25 mouse cellular contexts compared by ENCODE assay signal in genomic region chr15:17431823-17432222, GRCm38 (mm10).
DNase-seq lines count a peak whose midpoint lies in the region; ATAC-seq and TF ChIP-seq lines count a peak whose summit lies in the region.
"Had no signal": no experiment of that assay in that cellular context is flagged by ENCODE, and none has a peak within 500 bp of the region (broad histone marks: within the 10 kb centered on the region; RNA-seq: fewer than 3 reads in every experiment).

No protein-coding gene starts in this region.

- H3K4me1 ChIP-seq in hindbrain, embryonic 11.5 days (replicated peaks; ENCODE audit: control insufficient read depth, insufficient read depth, low read length) = no peaks in the 10 kb centered on the region
- H3K4me1 ChIP-seq in hindbrain, embryonic 16.5 days (ENCODE audit: control insufficient read depth, insufficient read depth, low read depth, low read length) = no peaks in the 10 kb centered on the region
- H3K4me1 ChIP-seq in midbrain, embryonic 12.5 days = no peaks in the 10 kb centered on the region
- no peaks in the 10 kb centered on the region for H3K4me1 ChIP-seq in midbrain, embryonic 15.5 days
- H3K4me1 ChIP-seq: embryonic facial prominence, embryonic 12.5 days; embryonic facial prominence, embryonic 15.5 days; heart, embryonic 12.5 days; heart, embryonic 15.5 days; hindbrain, embryonic 10.5 days; hindbrain, embryonic 15.5 days had no signal

- 0 out of 2 replicates have a peak, but pooled peaks have one; percentile 31 for ATAC-seq in hindbrain, embryonic 11.5 days (ENCODE audit: low FRiP score)
- no peak for ATAC-seq in hindbrain, embryonic 16.5 days
- peak; percentile 60; the same call in 1 of the 2 replicates for ATAC-seq in midbrain, embryonic 12.5 days (ENCODE audit: low FRiP score, low read depth)
- ATAC-seq in midbrain, embryonic 15.5 days (replicated peaks) = peak; percentile 54; the same call in 1 of the 2 replicates
- ATAC-seq in inflammation-experienced regulatory T-cells, adult 6 months = no peak
- ATAC-seq: CD4-positive, CD25-positive, alpha-beta regulatory T cell, adult 4 months; intestine, postnatal 0 days had no signal

- no peaks in the 10 kb centered on the region for H3K9me3 ChIP-seq in hindbrain, embryonic 11.5 days (ENCODE audit: control insufficient read depth, low read length)
- H3K9me3 ChIP-seq in hindbrain, embryonic 16.5 days (ENCODE audit: control insufficient read depth, low read length) = no peaks in the 10 kb centered on the region
- no peaks in the 10 kb centered on the region for H3K9me3 ChIP-seq in midbrain, embryonic 12.5 days
- H3K9me3 ChIP-seq in midbrain, embryonic 15.5 days = no peaks in the 10 kb centered on the region
- H3K9me3 ChIP-seq: embryonic facial prominence, embryonic 12.5 days; embryonic facial prominence, embryonic 15.5 days; heart, embryonic 12.5 days; heart, embryonic 15.5 days; hindbrain, embryonic 10.5 days; hindbrain, embryonic 15.5 days had no signal

- intact Hi-C loops in gastrocnemius, postnatal 14 days (cut with DNase I; ENCODE audit: low total_unique reads) = no loop called here

- no peaks in the 10 kb centered on the region for H3K27me3 ChIP-seq in hindbrain, embryonic 11.5 days (ENCODE audit: control insufficient read depth, insufficient read depth, low read length)
- no peaks in the 10 kb centered on the region for H3K27me3 ChIP-seq in hindbrain, embryonic 16.5 days (replicated peaks; ENCODE audit: control insufficient read depth, insufficient read depth, low read length)
- no peaks in the 10 kb centered on the region for H3K27me3 ChIP-seq in midbrain, embryonic 12.5 days
- no peaks in the 10 kb centered on the region for H3K27me3 ChIP-seq in midbrain, embryonic 15.5 days (replicated peaks)
- H3K27me3 ChIP-seq: embryonic facial prominence, embryonic 12.5 days; embryonic facial prominence, embryonic 15.5 days; heart, embryonic 12.5 days; heart, embryonic 15.5 days; hindbrain, embryonic 15.5 days had no signal

- DNase-seq in hindbrain, embryonic 11.5 days (ENCODE audit: low spot score) = no peak
- peak; percentile 35 for DNase-seq in brain, embryonic 14.5 days (ENCODE audit: low read depth)
- DNase-seq in right cerebral cortex, postnatal 4 days = no peak
- no peak for DNase-seq in gastrocnemius, postnatal 14 days
- DNase-seq: adrenal gland, postnatal 10 days; adrenal gland, postnatal 36 days; cerebellum, adult 11 months; cerebellum, adult 2 months; cerebellum, adult 9-11 months; cerebellum, postnatal 25 days; gastrocnemius, postnatal 36 days; heart, postnatal 10 days; heart, postnatal 36 days had no signal

- no peak for TF ChIP-seq POLR2A in brain, embryonic 14.5 days (IDR thresholded peaks at IDR 0.05; ENCODE audit: borderline replicate concordance, extremely low read depth, insufficient read depth, insufficient read length, poor library complexity, severe bottlenecking)

- WGBS in hindbrain, embryonic 11.5 days = 81% methylated on average over 4 of the region's 4 CpGs
- WGBS in hindbrain, embryonic 16.5 days = 56% methylated on average over 4 of the region's 4 CpGs
- WGBS in midbrain, embryonic 12.5 days = 41% methylated on average over 4 of the region's 4 CpGs
- 36% methylated on average over 4 of the region's 4 CpGs for WGBS in midbrain, embryonic 15.5 days

- H3K27ac ChIP-seq in hindbrain, embryonic 11.5 days (ENCODE audit: low read depth, low read length) = no peak overlapping the region
- H3K27ac ChIP-seq in hindbrain, embryonic 16.5 days (ENCODE audit: low read depth, low read length) = no peak overlapping the region
- no peak overlapping the region for H3K27ac ChIP-seq in midbrain, embryonic 12.5 days (replicated peaks)
- H3K27ac ChIP-seq in midbrain, embryonic 15.5 days = no peak overlapping the region
- H3K27ac ChIP-seq: embryonic facial prominence, embryonic 12.5 days; embryonic facial prominence, embryonic 15.5 days; heart, embryonic 15.5 days; hindbrain, embryonic 10.5 days; hindbrain, embryonic 15.5 days had no signal

- H3K4me2 ChIP-seq in hindbrain, embryonic 11.5 days (replicated peaks; ENCODE audit: low read depth, low read length) = no peak overlapping the region
- H3K4me2 ChIP-seq in hindbrain, embryonic 16.5 days (ENCODE audit: low read length) = no peak overlapping the region
- no peak overlapping the region for H3K4me2 ChIP-seq in midbrain, embryonic 12.5 days (replicated peaks)
- H3K4me2 ChIP-seq in midbrain, embryonic 15.5 days = no peak overlapping the region
- H3K4me2 ChIP-seq: embryonic facial prominence, embryonic 12.5 days; embryonic facial prominence, embryonic 15.5 days; heart, embryonic 12.5 days; heart, embryonic 15.5 days; hindbrain, embryonic 15.5 days had no signal

- no peak overlapping the region for H3K9ac ChIP-seq in hindbrain, embryonic 11.5 days (ENCODE audit: low read depth, low read length)
- H3K9ac ChIP-seq in hindbrain, embryonic 16.5 days (ENCODE audit: low read depth, low read length) = no peak overlapping the region
- no peak overlapping the region for H3K9ac ChIP-seq in midbrain, embryonic 12.5 days (replicated peaks)
- no peak overlapping the region for H3K9ac ChIP-seq in midbrain, embryonic 15.5 days
- H3K9ac ChIP-seq: embryonic facial prominence, embryonic 12.5 days; embryonic facial prominence, embryonic 15.5 days; heart, embryonic 12.5 days; heart, embryonic 15.5 days; hindbrain, embryonic 15.5 days had no signal

- H3K4me3 ChIP-seq in hindbrain, embryonic 11.5 days (ENCODE audit: low read depth, low read length) = no peak overlapping the region
- H3K4me3 ChIP-seq in hindbrain, embryonic 16.5 days (ENCODE audit: low read length) = no peak overlapping the region
- no peak overlapping the region for H3K4me3 ChIP-seq in midbrain, embryonic 12.5 days
- H3K4me3 ChIP-seq in midbrain, embryonic 15.5 days = no peak overlapping the region
- H3K4me3 ChIP-seq: embryonic facial prominence, embryonic 12.5 days; embryonic facial prominence, embryonic 15.5 days; heart, embryonic 12.5 days; heart, embryonic 15.5 days; hindbrain, embryonic 10.5 days; hindbrain, embryonic 15.5 days had no signal

- no peak for TF ChIP-seq CTCF in brain, embryonic 14.5 days (IDR thresholded peaks at IDR 0.05; ENCODE audit: borderline replicate concordance, extremely low read depth, insufficient read depth, insufficient read length)

- H3K36me3 ChIP-seq in hindbrain, embryonic 11.5 days (ENCODE audit: control insufficient read depth, insufficient read depth, low read length) = no peaks in the 10 kb centered on the region
- H3K36me3 ChIP-seq in hindbrain, embryonic 16.5 days (ENCODE audit: control insufficient read depth, insufficient read depth, low read length) = no peaks in the 10 kb centered on the region
- no peaks in the 10 kb centered on the region for H3K36me3 ChIP-seq in midbrain, embryonic 12.5 days
- H3K36me3 ChIP-seq in midbrain, embryonic 15.5 days (replicated peaks) = no peaks in the 10 kb centered on the region
- H3K36me3 ChIP-seq: embryonic facial prominence, embryonic 12.5 days; embryonic facial prominence, embryonic 15.5 days; heart, embryonic 12.5 days; heart, embryonic 15.5 days; hindbrain, embryonic 10.5 days; hindbrain, embryonic 15.5 days had no signal

Comparison
In these comparisons a context has a peak if more than half of its experiments do, and no peak if none do; other contexts are left out.
1. ATAC-seq: peak in hindbrain, embryonic 11.5 days (single experiment), midbrain, embryonic 12.5 days (single experiment) and midbrain, embryonic 15.5 days (single experiment); none in hindbrain, embryonic 16.5 days (single experiment) and inflammation-experienced regulatory T-cells, adult 6 months (single experiment).